Mouse (Mus musculus) heart, postnatal 25 days (tissue): Measurements from ENCODE around the gene Nus1. TPM values are rescaled to one million over a fixed set of nuclear protein-coding genes. Genes with fewer than 3 reads are reported as not detected.

Experiments
- DNase-seq: peaks from one replicate; pipeline ENCODE4 v3.0.0; 2022; ENCODE audit warnings: low spot score
- intact Hi-C: fragments of 180-260 bp; cut with DNase I; formaldehyde crosslinking; loops from one replicate; pipeline ENCODE4 v1.15.1; 2025
- total RNA-seq, 2 experiments: library from RNA; stranded (reverse); gene quantifications; 2 replicates each; pipeline ENCODE4 v1.2.3; 2021

Nus1 gene
- total RNA-seq, 2 experiments from 2014 or later: 28.5 to 28.8 TPM

GRCm38 (mm10) chr10:52407526-52407925, 9.8 kb upstream of the Nus1 start:
- DNase-seq: no peak
- intact Hi-C loops: no loop called here

- DNase-seq: no peak
- intact Hi-C loops: no loop called here
These were observed 2.3 kb upstream of the Nus1 start for GRCm38 (mm10) chr10:52415020-52415419.

DNA sequence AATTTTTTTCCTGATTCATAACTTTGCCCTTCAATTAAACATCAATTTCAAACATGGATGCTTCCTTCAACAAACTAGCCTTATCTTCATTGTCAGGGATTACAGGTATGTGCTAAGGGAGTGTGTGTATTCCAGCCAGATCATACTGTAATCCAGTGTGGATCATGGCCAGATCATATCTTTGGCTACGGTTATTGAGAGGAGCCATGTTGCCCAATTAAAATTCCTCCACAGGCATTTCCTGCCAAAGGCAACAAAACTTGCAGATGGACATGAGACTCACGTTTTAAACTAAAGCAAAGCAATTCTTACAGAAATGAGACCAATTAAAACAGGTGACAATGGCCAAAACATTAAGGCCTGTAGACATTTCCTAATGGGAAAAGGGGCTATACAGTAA, 889 bp upstream of the Nus1 start:
- intact Hi-C loops: loop anchor here (2.0 kb wide), 2 partner anchors 22 to 30 kb away; no protein-coding TSS in a partner anchor
- no peak for DNase-seq

DNA sequence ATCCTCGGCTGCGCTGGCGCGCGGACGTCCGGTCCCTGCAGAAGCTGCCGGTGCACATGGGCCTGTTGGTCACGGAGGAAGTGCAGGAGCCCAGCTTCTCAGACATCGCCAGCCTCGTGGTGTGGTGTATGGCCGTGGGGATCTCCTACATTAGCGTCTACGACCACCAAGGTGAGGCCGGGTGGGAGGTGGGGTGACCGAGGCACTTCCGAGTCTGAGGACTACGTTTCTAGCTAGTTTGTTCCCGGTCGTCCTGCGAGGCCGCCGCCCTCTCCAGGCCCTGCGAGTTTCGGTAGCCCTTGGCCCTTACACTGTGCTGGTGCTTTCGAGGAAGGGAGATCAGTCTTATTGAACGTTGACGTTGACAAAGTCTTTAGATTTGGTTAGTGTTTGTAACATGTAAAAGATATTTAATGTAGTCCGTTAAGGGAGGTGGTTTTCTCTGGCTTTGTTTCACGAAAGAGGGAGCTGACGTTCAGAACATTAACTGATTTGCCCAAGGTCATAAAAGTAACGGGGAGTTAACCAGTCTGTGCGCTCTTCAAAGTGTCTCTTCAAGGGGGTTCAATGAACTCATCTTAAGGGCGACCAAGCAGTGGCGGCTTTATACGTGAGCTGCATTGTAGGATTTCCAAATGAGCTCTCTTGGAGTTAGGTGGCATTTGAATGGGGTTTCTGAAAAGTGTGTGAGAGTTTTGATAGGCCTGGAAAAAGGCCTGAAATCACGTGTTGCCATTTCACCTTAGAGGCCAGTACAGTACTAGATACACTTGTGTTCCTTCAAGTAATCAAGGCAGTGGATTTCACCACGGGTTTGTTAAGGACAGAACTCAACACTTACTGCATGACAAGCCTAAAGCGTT, 882 bp downstream of the Nus1 start:
- intact Hi-C loops: loop anchor here (2.0 kb wide), 2 partner anchors 23 to 31 kb away; no protein-coding TSS in a partner anchor
- no peak for DNase-seq

GRCm38 (mm10) chr10:52418931-52419330, 1.6 kb downstream of the Nus1 start:
- intact Hi-C loops: no loop called here
- no peak for DNase-seq

GRCm38 (mm10) chr10:52419402-52419801, 2.1 kb downstream of the Nus1 start:
- no peak for DNase-seq
- intact Hi-C loops: no loop called here

DNA sequence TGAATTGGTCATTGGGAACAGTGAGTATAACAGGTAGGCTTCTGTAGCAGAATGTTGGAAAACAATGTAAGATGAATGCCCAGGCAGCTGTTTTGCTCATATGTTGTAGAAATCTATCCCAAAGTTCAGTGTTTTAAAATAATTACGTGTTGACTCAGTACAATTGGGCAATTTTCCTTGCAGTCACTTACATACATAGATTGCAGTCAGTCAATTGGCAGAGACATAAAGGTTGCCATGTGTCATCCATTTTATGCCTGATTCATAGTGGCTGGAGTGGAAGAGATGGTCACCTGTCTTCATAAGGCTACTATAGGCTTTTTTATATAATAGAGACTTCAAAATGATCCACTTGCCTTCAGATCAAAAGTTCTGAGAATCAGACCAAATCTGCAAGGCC, 3.2 kb downstream of the Nus1 start:
- intact Hi-C loops: no loop called here

GRCm38 (mm10) chr10:52421716-52422115, 4.4 kb downstream of the Nus1 start:
- intact Hi-C loops: no loop called here
- no peak for DNase-seq

More for the DNA sequence above, 3.2 kb downstream of the Nus1 start:
- no peak for DNase-seq

DNA sequence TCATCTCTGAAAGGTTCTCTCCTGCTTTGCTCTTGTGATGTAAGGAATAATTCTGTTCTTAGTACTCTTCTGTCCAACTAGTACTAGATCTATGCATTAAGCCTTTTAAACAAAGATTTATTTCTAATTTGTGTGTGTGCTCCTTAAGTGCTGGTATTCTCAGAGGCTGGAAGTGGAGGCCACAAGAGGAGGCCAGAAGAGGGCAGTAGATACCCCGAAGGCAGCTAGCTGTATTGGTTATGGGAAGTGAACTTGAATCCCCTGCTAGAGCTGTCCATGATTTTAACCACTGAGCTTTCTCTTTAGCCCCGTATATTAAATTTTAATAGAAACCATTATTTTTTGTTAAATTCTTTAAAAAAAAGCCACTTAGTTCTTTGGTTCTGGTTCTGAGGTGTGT, 5.8 kb downstream of the Nus1 start:
- intact Hi-C loops: no loop called here

GRCm38 (mm10) chr10:52426314-52426980, 9.1 kb downstream of the Nus1 start:
- intact Hi-C loops: no loop called here
- no peak for DNase-seq

More for the DNA sequence above, 5.8 kb downstream of the Nus1 start:
- no peak for DNase-seq

- no peak for DNase-seq
- intact Hi-C loops: no loop called here
These were observed 10.5 kb downstream of the Nus1 start for GRCm38 (mm10) chr10:52427634-52428415.

GRCm38 (mm10) chr10:52430953-52431352, 13.6 kb downstream of the Nus1 start:
- DNase-seq: no peak
- intact Hi-C loops: no loop called here

DNA sequence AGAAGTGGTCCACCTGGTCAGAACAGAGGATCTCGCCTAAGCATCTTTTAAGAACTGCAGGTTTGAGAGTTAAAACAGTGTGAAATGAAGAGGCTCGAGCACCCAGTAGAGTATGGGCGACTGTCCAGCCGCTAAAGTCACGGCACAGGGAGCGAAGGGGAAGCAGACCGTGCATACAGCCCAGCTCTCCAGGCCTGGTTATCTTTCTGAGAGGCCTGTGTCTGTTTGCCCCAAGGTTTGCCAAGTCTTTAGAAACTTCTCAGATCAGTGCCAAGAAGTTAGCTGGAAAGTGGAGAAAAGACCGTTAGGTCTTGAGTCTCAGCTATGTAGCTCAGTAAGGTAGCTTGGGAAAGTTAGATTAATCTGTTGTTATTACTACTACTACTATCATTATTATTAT, 17.5 kb downstream of the Nus1 start:
- no peak for DNase-seq
- intact Hi-C loops: no loop called here

DNA sequence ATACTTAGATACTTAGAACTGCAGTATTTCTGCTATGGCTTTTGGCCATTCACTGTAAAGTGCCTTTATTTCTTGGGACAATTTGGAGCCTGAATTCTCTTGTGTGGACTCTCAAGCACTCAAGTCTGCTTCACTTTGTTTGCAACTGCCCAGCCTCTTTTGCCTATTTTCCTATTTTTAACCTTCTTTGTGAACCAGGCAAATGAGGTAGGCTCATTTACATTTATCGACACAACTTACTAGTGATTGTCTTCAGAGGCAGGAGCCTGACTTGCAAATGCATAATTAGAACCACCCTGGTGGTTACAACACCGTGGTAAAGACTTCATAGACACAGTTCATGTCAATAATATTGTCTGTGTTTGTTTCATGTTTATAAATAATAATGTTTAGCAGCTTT, 43.3 kb downstream of the Nus1 start:
- DNase-seq: no peak
- intact Hi-C loops: no loop called here

GRCm38 (mm10) chr10:52463941-52464739, 46.8 kb downstream of the Nus1 start:
- DNase-seq: no peak
- intact Hi-C loops: no loop called here

GRCm38 (mm10) chr10:52471520-52471919, 54.2 kb downstream of the Nus1 start:
- no peak for DNase-seq
- intact Hi-C loops: no loop called here
